Mouse (Mus musculus): Measurements from ENCODE around the gene Uqcr10.
A peak's percentile ranks its signal among the peaks of the same experiment; 100 is the strongest.

Gene Uqcr10

GRCm38 (mm10) chr11:4674593-4674992 lies 29.5 kb downstream of the Uqcr10 start:
- DNase-seq: peak in 1 of 2 experiments; percentile 32

DNA sequence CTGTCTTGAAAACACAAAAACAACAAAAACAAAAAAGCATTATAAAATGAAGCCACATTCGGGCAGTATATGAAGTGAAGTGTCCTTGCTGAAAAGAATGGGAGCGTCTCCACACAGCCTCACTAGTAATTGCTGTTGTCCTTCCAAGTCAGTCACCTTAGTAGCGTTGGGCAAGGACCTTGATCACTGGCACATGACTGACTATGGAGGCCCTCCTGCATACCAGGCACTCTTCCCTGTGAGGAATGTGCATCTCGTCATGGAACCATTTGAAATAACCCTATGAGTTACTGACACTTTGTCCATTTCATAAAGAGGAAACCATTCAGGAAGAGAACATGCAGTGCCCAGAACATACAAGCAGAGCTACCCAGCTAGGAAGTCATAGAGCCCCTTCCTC lies 32.4 kb downstream of the Uqcr10 start:
- no peak for DNase-seq

DNA sequence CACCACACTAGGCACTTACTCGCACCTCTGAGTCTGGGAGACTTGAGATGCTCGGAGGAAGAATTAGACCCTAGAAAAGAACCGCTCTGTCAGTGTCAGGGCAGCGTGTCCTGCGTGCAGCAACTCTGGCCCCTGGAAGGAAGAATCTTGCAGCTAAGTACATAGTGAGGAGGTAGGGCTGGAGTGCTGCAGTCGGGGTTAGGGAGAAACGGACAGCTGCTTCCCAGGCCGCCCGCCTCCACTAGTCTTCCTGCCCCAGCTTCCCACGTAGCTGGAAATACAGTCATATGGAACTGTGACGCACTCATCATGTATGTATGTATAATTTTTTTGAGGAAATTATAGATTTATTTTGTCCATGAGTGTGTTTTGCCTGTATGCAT lies 41.7 kb downstream of the Uqcr10 start:
- DNase-seq: no peak

GRCm38 (mm10) chr11:4661871-4662495 lies 42.2 kb downstream of the Uqcr10 start:
- peak; percentile 75 to 78 for DNase-seq

GRCm38 (mm10) chr11:4661324-4661723 lies 42.8 kb downstream of the Uqcr10 start:
- no peak for DNase-seq

DNA sequence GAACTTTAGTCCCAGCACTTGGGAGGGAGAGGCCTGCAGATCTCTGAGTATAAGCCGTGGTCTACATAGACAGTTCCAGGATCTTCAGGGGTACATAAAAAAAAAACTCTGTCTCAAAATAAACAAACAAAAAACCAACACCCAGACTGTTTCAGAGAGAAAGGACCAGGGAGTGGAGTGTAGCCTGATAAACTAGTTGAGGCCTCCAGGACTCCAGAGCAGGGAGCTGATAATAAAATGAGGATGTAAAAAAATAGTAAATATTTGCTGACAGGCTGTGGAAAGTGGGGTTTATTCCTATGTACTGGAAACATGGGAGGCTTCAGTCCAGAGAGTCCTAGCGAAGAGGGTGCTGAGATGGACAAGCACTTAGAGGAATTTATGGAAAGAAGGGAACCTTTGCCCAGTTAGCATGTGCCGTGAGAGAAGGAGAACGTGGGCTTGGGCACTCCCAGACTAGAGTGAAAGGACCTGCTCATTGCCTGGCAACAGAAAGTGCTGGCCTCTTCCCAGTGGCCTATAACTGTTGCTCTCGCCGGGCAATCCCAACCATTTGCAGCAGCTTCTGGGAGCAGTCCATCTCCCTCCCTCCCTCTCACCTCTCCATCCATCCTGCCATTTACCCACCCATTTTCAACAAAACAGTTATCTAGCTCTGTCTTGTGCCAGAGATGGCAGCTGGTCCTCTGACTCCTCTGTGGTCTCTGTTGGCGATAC lies 43.7 kb downstream of the Uqcr10 start:
- DNase-seq: peak; percentile 56 to 67

- no peak for DNase-seq
These were observed 44.3 kb downstream of the Uqcr10 start for GRCm38 (mm10) chr11:4659818-4660217.
